Mouse (Mus musculus) kidney, postnatal 36 days (tissue): ENCODE data around the gene Lkaaear1.

Source experiments
- DNase-seq, 2 experiments: peaks; one replicate each; pipeline ENCODE4 v3.0.0; 2021 to 2022; ENCODE audit warnings: mixed read lengths in 2 of 2

Gene Lkaaear1

GRCm38 (mm10) chr2:181681978-181682377, 16.3 kb downstream of the Lkaaear1 start:
- no peak for DNase-seq

GRCm38 (mm10) chr2:181680716-181681117, 17.5 kb downstream of the Lkaaear1 start:
- no peak for DNase-seq

- DNase-seq = peak; percentile 80 to 83
Observed at GRCm38 (mm10) chr2:181679951-181680715, 18.1 kb downstream of the Lkaaear1 start, which contains the start of gene Tcea2. Gene Tcea2, plus strand, starts transcription at chr2:181680310.

GRCm38 (mm10) chr2:181678780-181679179, 19.5 kb downstream of the Lkaaear1 start:
- DNase-seq = peak; percentile 88 to 90

GRCm38 (mm10) chr2:181677755-181678098, 20.5 kb downstream of the Lkaaear1 start:
- peak; percentile 64 to 67 for DNase-seq

- peak; percentile 71 to 76 for DNase-seq
Observed at GRCm38 (mm10) chr2:181677096-181677754, 21.0 kb downstream of the Lkaaear1 start.

- DNase-seq = peak; percentile 17 to 54
Observed at GRCm38 (mm10) chr2:181676424-181676823, 21.8 kb downstream of the Lkaaear1 start.

- DNase-seq = peak; percentile 88 to 90
Observed at GRCm38 (mm10) chr2:181675454-181675853, 22.8 kb downstream of the Lkaaear1 start.

- no peak for DNase-seq
Observed at GRCm38 (mm10) chr2:181674934-181675333, 23.3 kb downstream of the Lkaaear1 start.

- DNase-seq = peak; percentile 10 to 16
Observed at GRCm38 (mm10) chr2:181673501-181673900, 24.7 kb downstream of the Lkaaear1 start.

- DNase-seq = no peak
Observed at GRCm38 (mm10) chr2:181671984-181672383, 26.3 kb downstream of the Lkaaear1 start.

GRCm38 (mm10) chr2:181671326-181671725, 26.9 kb downstream of the Lkaaear1 start, which contains the start of gene Sox18:
Gene Sox18, minus strand, starts transcription at chr2:181671640.
- peak; percentile 75 to 83 for DNase-seq

GRCm38 (mm10) chr2:181670913-181671311, 27.3 kb downstream of the Lkaaear1 start:
- DNase-seq = no peak

GRCm38 (mm10) chr2:181670285-181670912, 27.8 kb downstream of the Lkaaear1 start:
- DNase-seq = peak; percentile 22 to 51

- DNase-seq = peak; percentile 79 to 85
Observed at GRCm38 (mm10) chr2:181663298-181663630, 35.0 kb downstream of the Lkaaear1 start.

- peak; percentile 63 to 66 for DNase-seq
Observed at GRCm38 (mm10) chr2:181662620-181663297, 35.5 kb downstream of the Lkaaear1 start.

- DNase-seq = peak; percentile 93
Observed at GRCm38 (mm10) chr2:181659609-181660055, 38.6 kb downstream of the Lkaaear1 start.

- DNase-seq = peak; percentile 73 to 84
Observed at GRCm38 (mm10) chr2:181658930-181659555, 39.2 kb downstream of the Lkaaear1 start.

GRCm38 (mm10) chr2:181658528-181658927, 39.7 kb downstream of the Lkaaear1 start:
- DNase-seq = no peak

- no peak for DNase-seq
Observed at GRCm38 (mm10) chr2:181657441-181657840, 40.8 kb downstream of the Lkaaear1 start.

GRCm38 (mm10) chr2:181656734-181657133, 41.5 kb downstream of the Lkaaear1 start, which contains the start of gene Gm29797:
Gene Gm29797, plus strand, starts transcription at chr2:181657034.
- DNase-seq = no peak

GRCm38 (mm10) chr2:181653523-181653922, 44.7 kb downstream of the Lkaaear1 start:
- DNase-seq = no peak
